Mouse (Mus musculus) midbrain, postnatal 0 days (tissue): Measurements from ENCODE around the gene Man1a. TPM values are rescaled to one million over a fixed set of nuclear protein-coding genes. Genes with fewer than 3 reads are reported as not detected.

Experiments used
- ATAC-seq: fragments of 200-750 bp; cut with Nextera tagmentation; 2 replicates; pipeline ENCODE4 v1.8.0; 2017; ENCODE audit warnings: moderate number of reproducible peaks, mild to moderate bottlenecking, moderate TSS enrichment, moderate library complexity; ENCODE audit not compliant: low FRiP score
- DNase-seq: peaks from one replicate; pipeline ENCODE4 v3.0.0-alpha.2; 2015; ENCODE audit warnings: low spot score
- H3K27ac ChIP-seq: fragments of 300-500 bp; sonication (generic); 2 replicates; pipeline ENCODE4 v1.5.1; 2014; ENCODE audit warnings: low read depth, mild to moderate bottlenecking, low read length, mixed read lengths
- H3K27me3 ChIP-seq: fragments of 300-500 bp; sonication (generic); 2 replicates; pipeline ENCODE4 v1.6.1; 2014; ENCODE audit warnings: low read length, control low read depth, mixed read lengths; ENCODE audit not compliant: insufficient read depth
- H3K36me3 ChIP-seq: fragments of 300-500 bp; sonication (generic); 2 replicates; pipeline ENCODE4 v1.6.1; 2014; ENCODE audit warnings: low read length, control low read depth, mixed read lengths; ENCODE audit not compliant: insufficient read depth
- H3K4me1 ChIP-seq: fragments of 300-500 bp; sonication (generic); 2 replicates; pipeline ENCODE4 v1.6.1; 2014; ENCODE audit warnings: mild to moderate bottlenecking, control low read depth, antibody characterized with exemption, low read length, mixed read lengths; ENCODE audit not compliant: insufficient read depth
- H3K4me2 ChIP-seq: fragments of 300-500 bp; sonication (generic); 2 replicates; pipeline ENCODE4 v1.6.1; 2014; ENCODE audit warnings: low read depth, mild to moderate bottlenecking, low read length, mixed read lengths; ENCODE audit not compliant: poor library complexity, severe bottlenecking
- H3K4me3 ChIP-seq: fragments of 300-500 bp; sonication (generic); 2 replicates; pipeline ENCODE4 v1.5.1; 2014; ENCODE audit warnings: low read depth, mild to moderate bottlenecking, low read length, moderate library complexity
- H3K9ac ChIP-seq: fragments of 300-500 bp; sonication (generic); replicated peaks from 2 replicates; pipeline ENCODE4 v1.6.1; 2014; ENCODE audit warnings: mild to moderate bottlenecking, low read length, moderate library complexity, mixed read lengths; ENCODE audit not compliant: poor library complexity, severe bottlenecking
- H3K9me3 ChIP-seq: fragments of 300-500 bp; sonication (generic); 2 replicates; pipeline ENCODE4 v1.6.1; 2016; ENCODE audit warnings: low read length, control low read depth
- CTCF ChIP-seq: IDR thresholded peaks from 2 replicates; pipeline ENCODE4 v1.5.1; 2016; ENCODE audit warnings: antibody characterized with exemption, mild to moderate bottlenecking
- WGBS: fragments of 180-500 bp; shearing (Covaris S2); extraction: QIAGEN DNeasy Blood & Tissue Kit; methylation state at CpG from one replicate; pipeline ENCODE4 v1.1.7; 2014; 5-methylcytosine and 5-hydroxymethylcytosine counted together
- polyA plus RNA-seq: library from polyadenylated mRNA; unstranded; fragments of >200 nt; fragmentation: Nextera tagmentation; extraction: Ambion mirVana; gene quantifications from 2 replicates; pipeline ENCODE4 v1.2.1, GENCODE M21; 2015
- total RNA-seq: library from RNA; depleted of rRNA; stranded (reverse); fragments of >200 nt; gene quantifications from 2 replicates; pipeline ENCODE4 v1.2.3, GENCODE M21; 2014

The Man1a gene
- total and polyA plus RNA-seq, 2 experiments from 2014 or later: 4.2 to 19.3 TPM

DNA sequence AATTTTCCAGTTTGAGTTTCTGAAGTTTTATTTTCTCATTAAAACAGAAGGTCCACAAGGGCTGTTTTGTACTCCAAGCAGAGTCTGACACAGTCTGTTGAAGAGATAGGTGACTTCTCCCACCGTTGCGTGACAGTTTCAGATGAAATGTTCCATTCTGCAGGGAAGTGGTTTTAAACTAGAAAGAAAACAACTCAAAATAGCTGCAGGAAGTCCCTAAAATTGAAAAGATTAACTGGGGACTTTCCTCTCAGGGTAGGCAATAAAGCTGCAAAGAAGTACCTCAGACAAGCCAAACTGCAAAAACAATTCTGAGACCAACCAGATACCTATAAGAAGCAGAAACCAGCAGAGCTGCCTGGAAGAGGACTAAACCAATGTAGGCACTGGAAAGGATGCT lies 70.6 kb downstream of the Man1a start:
- Histone ChIP-seq H3K27ac (no peak overlapping the region), H3K9ac (no peak overlapping the region), H3K27me3 (no peaks in the 10 kb centered on the region), H3K4me1 (no peaks in the 10 kb centered on the region), H3K36me3 (no peaks in the 10 kb centered on the region), H3K4me2 (no peak overlapping the region), H3K9me3 (no peaks in the 10 kb centered on the region), H3K4me3 (no peak overlapping the region)
- ATAC-seq (no peak), DNase-seq (no peak)
- 95% methylated on average over 2 of the region's 2 CpGs for WGBS
- TF ChIP-seq CTCF: no peak

DNA sequence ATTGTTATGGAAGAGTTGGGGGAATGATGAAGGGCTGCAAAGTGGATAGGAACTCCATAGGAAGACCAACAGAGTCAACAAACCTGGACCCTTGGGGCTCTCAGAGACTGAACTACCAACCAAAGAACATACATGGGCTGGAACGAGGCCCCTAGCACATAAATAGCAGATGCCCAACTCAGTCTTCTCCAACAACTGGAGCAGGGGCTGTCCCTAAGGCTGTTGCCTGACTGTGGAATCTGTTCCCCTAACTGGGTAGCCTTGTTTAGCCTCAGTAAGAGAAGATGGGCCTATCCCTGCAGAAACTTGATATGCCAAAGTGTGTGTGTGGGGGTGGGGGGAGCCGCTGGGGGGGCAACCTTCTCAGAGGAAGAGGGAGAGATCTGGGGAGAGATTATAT lies 73.5 kb downstream of the Man1a start:
- no peak overlapping the region for H3K4me3 ChIP-seq
- DNase-seq (no peak), ATAC-seq (no peak)
- no peaks in the 10 kb centered on the region for H3K27me3 ChIP-seq
- H3K36me3 ChIP-seq: no peaks in the 10 kb centered on the region
- no peaks in the 10 kb centered on the region for H3K9me3 ChIP-seq
- H3K27ac ChIP-seq: no peak overlapping the region
- no peak for TF ChIP-seq CTCF
- no peak overlapping the region for H3K4me2 ChIP-seq
- WGBS: 92% methylated on average over 2 of the region's 2 CpGs
- no peaks in the 10 kb centered on the region for H3K4me1 ChIP-seq
- no peak overlapping the region for H3K9ac ChIP-seq

DNA sequence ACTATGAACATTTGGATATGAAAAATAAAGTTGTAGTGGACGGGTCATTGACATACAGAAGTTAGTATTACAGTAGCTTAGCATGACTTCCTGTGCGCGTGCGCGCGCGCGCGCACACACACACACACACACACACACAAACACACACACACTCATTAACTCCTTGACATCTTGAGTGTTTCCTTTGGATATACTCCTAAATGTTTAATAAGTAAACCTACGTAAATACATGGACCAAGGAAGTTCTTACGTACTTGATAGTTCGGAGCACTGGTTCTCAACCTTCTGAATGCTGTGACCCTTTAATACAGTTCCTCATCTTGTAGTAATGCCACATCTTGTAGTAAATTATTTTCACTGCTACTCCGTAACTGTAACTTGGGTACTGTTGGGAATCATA lies 79.1 kb downstream of the Man1a start:
- Histone ChIP-seq H3K9me3 (no peaks in the 10 kb centered on the region), H3K4me3 (no peak overlapping the region), H3K27me3 (no peaks in the 10 kb centered on the region), H3K4me2 (no peak overlapping the region), H3K36me3 (no peaks in the 10 kb centered on the region), H3K27ac (no peak overlapping the region), H3K9ac (no peak overlapping the region), H3K4me1 (no peaks in the 10 kb centered on the region)
- ATAC-seq (no peak), DNase-seq (no peak)
- WGBS: 97% methylated on average over 13 of the region's 13 CpGs
- TF ChIP-seq CTCF: no peak

GRCm38 (mm10) chr10:53996216-53996615 lies 80.2 kb downstream of the Man1a start:
- ATAC-seq (no peak), DNase-seq (no peak)

DNA sequence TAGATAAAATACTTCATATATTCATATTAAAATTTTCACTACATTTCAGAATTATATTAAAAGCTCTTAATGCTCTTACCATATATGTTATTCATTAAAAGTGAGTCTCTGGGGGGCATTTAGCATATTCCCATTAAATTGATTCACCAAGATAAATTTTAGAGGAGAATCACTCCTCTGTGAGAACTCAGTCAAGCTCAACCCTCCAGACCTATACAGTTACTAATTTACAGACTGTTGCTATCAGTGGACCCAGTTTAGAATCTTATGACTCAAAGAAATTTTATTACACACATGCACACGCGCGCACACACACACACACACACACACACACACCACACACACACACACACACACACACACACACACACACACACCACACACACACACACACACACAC lies 81.8 kb downstream of the Man1a start:
- TF ChIP-seq CTCF: no peak
- Histone ChIP-seq H3K4me1 (no peaks in the 10 kb centered on the region), H3K36me3 (no peaks in the 10 kb centered on the region), H3K4me3 (no peak overlapping the region), H3K9ac (no peak overlapping the region), H3K27me3 (no peaks in the 10 kb centered on the region), H3K27ac (no peak overlapping the region), H3K9me3 (no peaks in the 10 kb centered on the region), H3K4me2 (no peak overlapping the region)
- ATAC-seq (no peak), DNase-seq (no peak)
- WGBS: 97% methylated on average over 3 of the region's 3 CpGs

More at GRCm38 (mm10) chr10:53996216-53996615, 80.2 kb downstream of the Man1a start:
- Histone ChIP-seq H3K36me3 (no peaks in the 10 kb centered on the region), H3K4me3 (no peak overlapping the region), H3K4me1 (no peaks in the 10 kb centered on the region), H3K9me3 (no peaks in the 10 kb centered on the region), H3K4me2 (no peak overlapping the region), H3K27ac (no peak overlapping the region), H3K27me3 (no peaks in the 10 kb centered on the region), H3K9ac (no peak overlapping the region)
- TF ChIP-seq CTCF: no peak

GRCm38 (mm10) chr10:53990434-53990833 lies 86.0 kb downstream of the Man1a start:
- 86% methylated on average over 4 of the region's 4 CpGs for WGBS
- Histone ChIP-seq H3K36me3 (no peaks in the 10 kb centered on the region), H3K27me3 (no peaks in the 10 kb centered on the region), H3K4me2 (no peak overlapping the region), H3K27ac (no peak overlapping the region), H3K4me3 (no peak overlapping the region), H3K4me1 (no peaks in the 10 kb centered on the region), H3K9me3 (no peaks in the 10 kb centered on the region), H3K9ac (no peak overlapping the region)
- DNase-seq (no peak), ATAC-seq (no peak)
- no peak for TF ChIP-seq CTCF
